8 mouse cellular contexts compared by ENCODE assay signal in genomic region chr11:102026694-102027360, GRCm38 (mm10). TPM values are rescaled to one million over a fixed set of nuclear protein-coding genes. Genes with fewer than 3 reads are reported as not detected.
DNase-seq lines count a peak whose midpoint lies in the region; ATAC-seq and TF ChIP-seq lines count a peak whose summit lies in the region.

No protein-coding gene starts in this region.

- DNase-seq in ES-E14 (ENCODE audit: low read depth, low spot score) = peak; percentile 25
- DNase-seq in forebrain, embryonic 14.5 days (ENCODE audit: low spot score) = peak; percentile 97
- DNase-seq in heart, postnatal 14 days = peak; percentile 67 to 81
- peak; percentile 76 to 82 for DNase-seq in kidney, postnatal 36 days
- peak; percentile 68 to 81 for DNase-seq in lung, adult 18-20 months
- DNase-seq in ovary, postnatal 14 days (ENCODE audit: low spot score) = peak; percentile 64
- peak; percentile 40 for DNase-seq in urinary bladder, postnatal 25 days (ENCODE audit: low spot score)

- H3K27ac ChIP-seq in ES-E14 (ENCODE audit: insufficient read depth, low read depth, low read length, poor library complexity, severe bottlenecking) = 0 out of 2 replicates have a peak overlapping the region, but pooled peaks have one; percentile 14
- peak overlapping the region; percentile 86 for H3K27ac ChIP-seq in forebrain, embryonic 14.5 days (ENCODE audit: low read depth, low read length)

- peaks cover 0 to 3% of the 10 kb centered on the region in 2 experiments; a peak in 1 of 4 replicates for H3K4me1 ChIP-seq in ES-E14 (ENCODE audit: control insufficient read depth in 2 of 2, insufficient read depth in 2 of 2, low read length in 2 of 2, poor library complexity in 1 of 2)
- peaks cover 23% of the 10 kb centered on the region for H3K4me1 ChIP-seq in forebrain, embryonic 14.5 days (ENCODE audit: control insufficient read depth, insufficient read depth, low read length)

- WGBS in forebrain, embryonic 14.5 days = under 1% methylated on average over 44 of the region's 73 CpGs

- H3K9me3 ChIP-seq in ES-E14 (ENCODE audit: control insufficient read depth, insufficient read depth, low read depth, low read length) = no peaks in the 10 kb centered on the region
- H3K9me3 ChIP-seq in forebrain, embryonic 14.5 days (replicated peaks; ENCODE audit: control insufficient read depth, low read length) = no peaks in the 10 kb centered on the region

- H3K4me2 ChIP-seq in forebrain, embryonic 14.5 days (ENCODE audit: low read length) = peak overlapping the region; percentile 77

- in situ Hi-C loops in ES-E14 (cut with MboI; ENCODE audit: low sequenced_read_pairs in 2 of 2, unreplicated experiment in 2 of 2) = no loop called here

- H3K4me3 ChIP-seq in ES-E14 (ENCODE audit: insufficient read depth in 1 of 2, low read depth in 1 of 2, low read length in 2 of 2, poor library complexity in 1 of 2, severe bottlenecking in 1 of 2) = peak overlapping the region; percentile 76 to 98
- peak overlapping the region; percentile 67 for H3K4me3 ChIP-seq in forebrain, embryonic 14.5 days (ENCODE audit: low read depth, low read length)

- H3K36me3 ChIP-seq in ES-E14 (ENCODE audit: control insufficient read depth, insufficient read depth, low read length, poor library complexity, severe bottlenecking) = peaks cover 3% of the 10 kb centered on the region; the same call in 1 of the 2 replicates
- H3K36me3 ChIP-seq in forebrain, embryonic 14.5 days (ENCODE audit: control insufficient read depth, insufficient read depth, low read length) = peaks cover 3% of the 10 kb centered on the region; the same call in 1 of the 2 replicates

- ATAC-seq in cerebellum, adult (ENCODE audit: insufficient number of reproducible peaks, low FRiP score, low TSS enrichment) = peak; percentile 4; the same call in 1 of the 2 replicates
- ATAC-seq in forebrain, embryonic 14.5 days = peak; percentile 90

- intact Hi-C loops in heart, postnatal 14 days (cut with DNase I) = loop anchor here (2.0 kb wide), 1 partner anchor 16 kb away; no protein-coding TSS in a partner anchor

- peak overlapping the region; percentile 85 for H3K9ac ChIP-seq in ES-E14 (ENCODE audit: insufficient read depth, low read depth, low read length, poor library complexity, severe bottlenecking)
- H3K9ac ChIP-seq in forebrain, embryonic 14.5 days (ENCODE audit: low read length) = peak overlapping the region; percentile 79

- H3K27me3 ChIP-seq in forebrain, embryonic 14.5 days (replicated peaks; ENCODE audit: control insufficient read depth, insufficient read depth, low read length) = no peaks in the 10 kb centered on the region

TF ChIP-seq in ES-E14, 5 proteins besides CTCF, POLR2A, EP300 and RAD21:
- TF ChIP-seq HCFC1 (IDR thresholded peaks at IDR 0.05; ENCODE audit: borderline replicate concordance, insufficient read depth, low read length) (no peak), MAFK (IDR thresholded peaks at IDR 0.05; ENCODE audit: insufficient read depth, low read depth, low read length) (no peak), CHD2 (IDR thresholded peaks at IDR 0.05; ENCODE audit: low read depth, low read length) (no peak), ZNF384 (IDR thresholded peaks at IDR 0.05; ENCODE audit: low read depth, low read length) (no peak), ZC3H11A (IDR thresholded peaks at IDR 0.05; ENCODE audit: borderline replicate concordance, low read depth, low read length) (no peak)

RNA-seq across cellular contexts. Expression of gene Mpp3, which starts 1.4 kb away (rescaled TPM):
- 5.2 and 7.5 TPM in 2 replicates for total RNA-seq in ES-E14 (2012; rRNA removed)
- 34.2 and 39.6 TPM in 2 replicates for polyA plus RNA-seq in forebrain, embryonic 14.5 days (2014; fragmentation: Nextera tagmentation; extraction: Ambion mirVana)
- 1 to 10 TPM; 4.3 to 5.2 TPM for total RNA-seq in heart, postnatal 14 days (2021)

RNA-seq across cellular contexts. Expression of gene Cd300lg, which starts 14.5 kb away (rescaled TPM):
- total RNA-seq in ES-E14 (2012; rRNA removed) = not detected in 2 replicates
- polyA plus RNA-seq in forebrain, embryonic 14.5 days (2014; fragmentation: Nextera tagmentation; extraction: Ambion mirVana) = 0.23 TPM in 1 of 2 replicates, not detected in the other
- 10 to 100 TPM; 61.8 to 69.1 TPM for total RNA-seq in heart, postnatal 14 days (2021)

RNA-seq across cellular contexts. Expression of gene Dusp3, which starts 40.0 kb away (rescaled TPM):
- total RNA-seq in ES-E14 (2012; rRNA removed) = 12.8 and 14.8 TPM in 2 replicates
- polyA plus RNA-seq in forebrain, embryonic 14.5 days (2014; fragmentation: Nextera tagmentation; extraction: Ambion mirVana) = 10.4 and 12.2 TPM in 2 replicates
- total RNA-seq in heart, postnatal 14 days (2021) = 100 to 1,000 TPM; 130 to 137 TPM

RNA-seq across cellular contexts. Expression of gene Cfap97d1, which starts 42.7 kb away (rescaled TPM):
- not detected in 2 replicates for total RNA-seq in ES-E14 (2012; rRNA removed)
- not detected in 2 replicates for polyA plus RNA-seq in forebrain, embryonic 14.5 days (2014; fragmentation: Nextera tagmentation; extraction: Ambion mirVana)
- total RNA-seq in heart, postnatal 14 days (2021) = not detected

Comparison
In these comparisons a context has a peak if more than half of its experiments do, and no peak if none do; other contexts are left out.
1. Peak in every context shown above with its lines: DNase-seq, ATAC-seq, H3K4me3 ChIP-seq and H3K27ac ChIP-seq.
2. DNase-seq: peak in every context shown above with its lines; median percentile 97 in forebrain, embryonic 14.5 days; 79 in kidney, postnatal 36 days; 74 in lung, adult 18-20 months; 74 in heart, postnatal 14 days; 64 in ovary, postnatal 14 days; 40 in urinary bladder, postnatal 25 days; 25 in ES-E14.
3. RNA of gene Cd300lg, which starts 14.5 kb away (total RNA-seq): 61.8 to 69.1 TPM in heart, postnatal 14 days; not detected in ES-E14; every median in the first group is over 10 times any median in the second.